Mouse (Mus musculus): ENCODE measurements at regions not wholly inside any gene's neighbourhood (a gene's known extent, or its start where the extent isn't known, plus 50 kb on each side); places are given as distances from the start of the nearest gene placed in this dataset.

DNA sequence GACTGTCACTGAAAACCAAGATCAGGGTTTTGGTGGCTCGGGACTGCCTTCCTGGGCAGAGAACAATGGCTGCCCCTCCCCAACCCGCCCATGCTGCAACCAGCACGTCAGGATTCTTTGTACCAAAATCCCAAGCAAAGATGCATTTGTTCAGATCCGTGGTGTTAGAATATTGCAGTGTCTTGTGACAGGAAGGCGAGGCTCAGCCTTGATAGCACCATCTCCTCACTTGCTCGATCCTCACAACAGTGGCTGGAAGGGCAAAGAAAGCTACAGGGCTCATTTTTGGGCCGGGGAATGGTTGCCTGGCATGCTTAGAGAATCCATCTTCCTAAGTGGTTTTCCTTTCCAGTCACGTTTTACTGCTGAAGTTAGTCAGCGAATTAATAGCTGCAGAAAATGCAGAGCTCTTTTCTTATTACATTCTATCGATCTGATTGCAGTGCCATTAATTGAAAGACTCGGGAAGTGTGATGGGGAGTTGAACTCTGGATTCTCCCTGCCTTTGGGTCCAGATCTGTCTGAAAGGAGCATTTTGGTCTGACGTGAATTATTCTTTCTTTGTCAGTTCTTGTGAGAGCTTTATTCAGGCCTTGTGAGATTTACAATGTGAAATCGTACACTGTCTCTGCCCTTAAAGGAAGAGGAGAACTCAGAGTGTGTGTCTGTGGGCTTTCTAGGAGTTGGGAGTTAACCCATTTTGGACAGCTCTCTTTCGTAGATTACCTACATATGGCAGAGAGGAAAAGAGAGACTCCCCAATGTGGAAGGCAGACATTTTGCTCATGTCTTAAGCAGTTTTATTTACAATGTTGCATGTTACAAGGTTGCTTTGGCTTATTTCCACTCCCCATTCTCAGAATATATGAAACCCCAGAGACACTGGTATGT, 213.3 kb upstream of the Ubash3b start:
- Histone ChIP-seq H3K27ac (ENCODE audit: insufficient read depth, low read depth, low read length) (peak overlapping the region; percentile 46), H3K4me1 (ENCODE audit: control insufficient read depth, insufficient read depth, low read length) (peaks cover 18% of the 10 kb centered on the region), H3K4me3 (ENCODE audit: insufficient read depth, low read depth, low read length) (no peak overlapping the region)
- 46% methylated on average over 14 of the region's 14 CpGs for WGBS
- TF ChIP-seq POLR2A (IDR thresholded peaks at IDR 0.05; ENCODE audit: insufficient read depth, low read depth, low read length), result no peak
- no peak for TF ChIP-seq CTCF (IDR thresholded peaks at IDR 0.05; ENCODE audit: insufficient read depth, low read depth, low read length)

DNA sequence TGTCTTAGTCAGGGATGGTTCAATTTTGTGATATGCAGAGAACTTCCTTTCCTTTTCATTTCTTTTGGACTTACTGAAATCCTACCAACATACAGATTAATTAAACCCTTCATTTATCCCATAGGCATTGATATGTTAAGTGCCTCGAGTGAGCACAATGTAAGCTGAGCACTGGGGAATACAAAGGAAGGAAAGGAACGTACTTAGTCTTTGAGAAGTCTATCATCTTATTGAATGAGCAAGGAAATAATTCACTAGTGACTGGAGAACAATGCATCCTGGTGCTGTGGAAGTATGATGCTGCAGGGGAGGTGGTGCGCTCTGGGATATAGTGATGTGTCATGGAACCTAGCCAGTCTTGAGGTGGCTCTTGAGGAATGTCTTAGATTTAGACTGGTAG, 204.9 kb upstream of the Ubash3b start:
- no peaks in the 10 kb centered on the region for H3K4me1 ChIP-seq (ENCODE audit: control insufficient read depth, insufficient read depth, low read length)
- no peak overlapping the region for H3K27ac ChIP-seq (ENCODE audit: insufficient read depth, low read depth, low read length)
- 77% methylated on average over 3 of the region's 3 CpGs for WGBS
- no peak overlapping the region for H3K4me3 ChIP-seq (ENCODE audit: insufficient read depth, low read depth, low read length)
- no peak for TF ChIP-seq CTCF (IDR thresholded peaks at IDR 0.05; ENCODE audit: insufficient read depth, low read depth, low read length)
- TF ChIP-seq POLR2A (IDR thresholded peaks at IDR 0.05; ENCODE audit: insufficient read depth, low read depth, low read length), result no peak

DNA sequence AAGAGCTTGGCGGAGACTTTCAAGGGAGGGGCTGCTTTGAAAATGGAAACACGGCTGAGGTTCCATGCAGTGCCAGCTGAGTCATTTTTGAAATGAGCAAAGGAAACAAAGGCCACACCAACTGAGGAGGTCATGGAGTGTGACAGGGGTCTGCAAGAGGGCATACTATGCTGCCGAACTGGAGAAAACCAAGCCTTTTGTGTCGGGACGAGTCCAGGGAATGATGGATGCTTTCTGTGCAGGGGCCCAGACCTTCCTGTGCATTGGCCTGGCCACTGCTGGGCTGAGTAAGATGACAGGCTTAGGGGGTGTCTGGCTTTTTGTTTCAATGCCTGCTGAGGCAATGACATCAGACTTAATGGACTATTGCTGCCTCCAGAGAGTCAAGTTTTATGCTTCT, 203.8 kb upstream of the Ubash3b start:
- Histone ChIP-seq H3K27ac (ENCODE audit: insufficient read depth, low read depth, low read length) (no peak overlapping the region), H3K4me3 (ENCODE audit: insufficient read depth, low read depth, low read length) (no peak overlapping the region)
- 57% methylated on average over 5 of the region's 5 CpGs for WGBS

DNA sequence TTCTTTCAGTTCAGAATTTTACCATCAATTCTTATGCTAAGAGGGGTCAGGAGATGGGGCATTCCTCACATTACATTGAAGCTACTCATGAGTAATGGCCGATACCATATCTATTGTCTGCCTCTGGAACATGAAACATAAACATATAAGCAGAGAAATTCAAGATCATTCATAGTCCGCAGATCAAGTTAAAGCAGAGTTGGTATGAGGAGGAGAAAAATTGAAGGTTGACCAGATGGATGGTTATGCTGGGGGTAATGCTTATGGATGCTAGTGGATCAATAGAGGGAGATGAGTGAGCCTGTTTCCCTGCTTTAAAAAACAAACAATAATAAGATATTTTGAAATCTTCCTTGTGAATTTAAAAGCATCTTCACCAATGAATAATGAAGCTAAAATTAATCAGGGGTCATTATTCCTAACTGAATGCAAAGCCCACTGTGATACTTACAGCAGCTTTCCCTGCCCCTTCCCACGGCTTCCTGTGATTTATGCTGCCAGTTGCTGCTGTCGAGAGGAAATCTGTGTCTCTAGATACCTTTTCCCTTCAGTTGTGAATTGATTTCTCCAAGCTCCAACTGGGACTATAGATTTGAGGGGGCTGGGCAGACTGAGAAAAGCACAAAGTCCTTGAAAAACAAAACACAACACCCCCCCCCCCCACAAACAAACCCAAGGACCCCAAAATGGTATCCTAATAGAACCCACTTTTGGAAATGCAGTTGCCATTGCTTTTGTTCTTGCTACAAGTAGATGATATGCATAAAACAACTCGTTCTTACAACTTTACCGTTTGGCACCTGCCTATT, 203.1 kb upstream of the Ubash3b start:
- no peak overlapping the region for H3K27ac ChIP-seq (ENCODE audit: insufficient read depth, low read depth, low read length)
- WGBS, result 72% methylated on average over 6 of the region's 6 CpGs
- no peak overlapping the region for H3K4me3 ChIP-seq (ENCODE audit: insufficient read depth, low read depth, low read length)
- H3K4me1 ChIP-seq (ENCODE audit: control insufficient read depth, insufficient read depth, low read length), result no peaks in the 10 kb centered on the region
- TF ChIP-seq CTCF (IDR thresholded peaks at IDR 0.05; ENCODE audit: insufficient read depth, low read depth, low read length) (no peak), POLR2A (IDR thresholded peaks at IDR 0.05; ENCODE audit: insufficient read depth, low read depth, low read length) (no peak)

More for the DNA sequence above, 203.8 kb upstream of the Ubash3b start:
- no peak for TF ChIP-seq POLR2A (IDR thresholded peaks at IDR 0.05; ENCODE audit: insufficient read depth, low read depth, low read length)
- TF ChIP-seq CTCF (IDR thresholded peaks at IDR 0.05; ENCODE audit: insufficient read depth, low read depth, low read length), result no peak
- no peaks in the 10 kb centered on the region for H3K4me1 ChIP-seq (ENCODE audit: control insufficient read depth, insufficient read depth, low read length)

DNA sequence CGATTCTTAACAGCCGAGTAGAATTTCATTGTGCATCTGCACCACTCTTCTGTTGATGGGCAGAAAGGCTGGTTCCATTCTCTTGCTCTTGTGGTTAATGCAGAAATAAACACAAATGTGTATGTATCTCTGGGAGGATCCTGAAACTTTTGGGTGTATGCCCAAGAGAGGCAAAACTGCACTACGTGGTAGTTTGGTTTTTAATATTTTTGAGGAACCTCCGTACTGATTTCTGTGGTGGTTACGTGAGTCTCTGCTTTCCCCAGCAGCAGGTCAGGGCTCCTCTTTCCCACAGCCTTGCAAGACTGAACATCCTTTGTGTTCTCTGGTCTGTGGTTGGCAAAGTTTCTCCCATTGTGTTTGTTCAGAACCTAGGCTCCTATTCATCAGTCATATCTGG, 198.9 kb upstream of the Ubash3b start:
- TF ChIP-seq POLR2A (IDR thresholded peaks at IDR 0.05; ENCODE audit: insufficient read depth, low read depth, low read length) (no peak), CTCF (IDR thresholded peaks at IDR 0.05; ENCODE audit: insufficient read depth, low read depth, low read length) (no peak)
- H3K27ac ChIP-seq (ENCODE audit: insufficient read depth, low read depth, low read length), result peak overlapping the region; percentile 40; the same call in 1 of the 2 replicates
- 62% methylated on average over 5 of the region's 5 CpGs for WGBS

DNA sequence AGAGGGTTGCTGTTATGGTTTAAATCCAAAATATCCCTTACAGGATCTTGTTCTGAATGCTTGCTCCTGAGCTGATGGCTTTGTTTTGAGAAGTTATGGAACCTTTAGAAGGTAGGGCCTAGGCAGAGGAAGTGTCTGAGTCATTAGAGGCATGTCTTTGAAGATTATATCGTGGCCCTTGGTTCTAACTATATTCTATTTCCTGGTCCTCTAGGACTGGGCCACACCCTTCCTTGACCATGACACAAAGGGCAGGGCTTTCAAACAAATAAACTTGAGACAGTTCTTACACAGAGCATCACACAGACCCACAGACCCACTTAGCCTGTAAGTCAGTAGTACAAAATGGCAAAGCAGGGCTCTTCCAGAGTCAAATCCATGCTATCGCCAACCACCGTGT, 197.8 kb upstream of the Ubash3b start:
- WGBS, result 96% methylated on average over 3 of the region's 3 CpGs

More for the DNA sequence above, 198.9 kb upstream of the Ubash3b start:
- H3K4me1 ChIP-seq (ENCODE audit: control insufficient read depth, insufficient read depth, low read length), result no peaks in the 10 kb centered on the region
- no peak overlapping the region for H3K4me3 ChIP-seq (ENCODE audit: insufficient read depth, low read depth, low read length)

DNA sequence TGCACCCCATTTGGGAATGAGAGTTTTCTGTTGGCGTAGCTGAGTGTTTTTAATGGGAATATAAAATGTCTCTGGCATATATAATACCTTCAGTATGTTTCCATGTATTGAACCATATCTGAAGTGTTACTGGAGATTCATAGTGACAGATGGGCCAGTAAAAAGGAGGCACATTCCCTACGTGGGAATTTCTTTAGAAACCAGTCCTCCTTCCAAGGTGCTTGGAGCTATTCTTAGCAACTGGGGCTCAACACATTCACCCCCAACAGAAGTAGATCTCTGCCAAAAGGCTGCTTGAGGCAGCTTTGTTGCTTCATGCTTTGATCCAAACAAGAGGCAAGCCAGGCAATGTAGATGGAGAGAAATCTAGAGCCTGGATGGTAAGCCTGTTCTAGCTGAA, 183.8 kb upstream of the Ubash3b start:
- Histone ChIP-seq H3K4me1 (ENCODE audit: control insufficient read depth, insufficient read depth, low read length) (no peaks in the 10 kb centered on the region), H3K27ac (ENCODE audit: insufficient read depth, low read depth, low read length) (no peak overlapping the region), H3K4me3 (ENCODE audit: insufficient read depth, low read depth, low read length) (no peak overlapping the region)
- TF ChIP-seq POLR2A (IDR thresholded peaks at IDR 0.05; ENCODE audit: insufficient read depth, low read depth, low read length) (no peak), CTCF (IDR thresholded peaks at IDR 0.05; ENCODE audit: insufficient read depth, low read depth, low read length) (no peak)
- WGBS, result 74% methylated on average over 2 of the region's 2 CpGs

More for the DNA sequence above, 197.8 kb upstream of the Ubash3b start:
- no peak for TF ChIP-seq POLR2A (IDR thresholded peaks at IDR 0.05; ENCODE audit: insufficient read depth, low read depth, low read length)
- TF ChIP-seq CTCF (IDR thresholded peaks at IDR 0.05; ENCODE audit: insufficient read depth, low read depth, low read length), result no peak
- Histone ChIP-seq H3K4me1 (ENCODE audit: control insufficient read depth, insufficient read depth, low read length) (no peaks in the 10 kb centered on the region), H3K27ac (ENCODE audit: insufficient read depth, low read depth, low read length) (no peak overlapping the region), H3K4me3 (ENCODE audit: insufficient read depth, low read depth, low read length) (no peak overlapping the region)

DNA sequence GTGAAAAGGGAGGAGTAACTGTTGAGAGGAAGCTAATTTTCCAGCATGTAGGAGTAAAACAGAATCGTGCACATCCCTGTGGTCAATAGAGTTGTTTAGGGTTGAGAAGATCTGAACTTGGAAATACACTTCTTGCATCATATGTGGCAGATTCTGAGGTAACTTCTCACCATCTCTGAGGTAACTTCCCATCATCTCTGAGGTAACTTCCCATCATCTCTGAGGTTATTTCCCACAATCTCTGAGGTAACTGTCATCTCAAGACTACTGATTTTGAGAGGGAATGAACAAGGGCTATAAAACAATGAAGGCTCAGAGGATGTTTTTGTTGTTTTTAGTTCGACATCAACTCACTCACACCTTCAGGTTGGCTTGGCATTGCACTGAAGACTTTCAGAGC, 175.9 kb upstream of the Ubash3b start:
- no peak overlapping the region for H3K27ac ChIP-seq (ENCODE audit: insufficient read depth, low read depth, low read length)
- TF ChIP-seq CTCF (IDR thresholded peaks at IDR 0.05; ENCODE audit: insufficient read depth, low read depth, low read length) (no peak), POLR2A (IDR thresholded peaks at IDR 0.05; ENCODE audit: insufficient read depth, low read depth, low read length) (no peak)
- H3K4me3 ChIP-seq (ENCODE audit: insufficient read depth, low read depth, low read length), result no peak overlapping the region
- WGBS, result 88% methylated on average over 2 of the region's 2 CpGs
- no peaks in the 10 kb centered on the region for H3K4me1 ChIP-seq (ENCODE audit: control insufficient read depth, insufficient read depth, low read length)

DNA sequence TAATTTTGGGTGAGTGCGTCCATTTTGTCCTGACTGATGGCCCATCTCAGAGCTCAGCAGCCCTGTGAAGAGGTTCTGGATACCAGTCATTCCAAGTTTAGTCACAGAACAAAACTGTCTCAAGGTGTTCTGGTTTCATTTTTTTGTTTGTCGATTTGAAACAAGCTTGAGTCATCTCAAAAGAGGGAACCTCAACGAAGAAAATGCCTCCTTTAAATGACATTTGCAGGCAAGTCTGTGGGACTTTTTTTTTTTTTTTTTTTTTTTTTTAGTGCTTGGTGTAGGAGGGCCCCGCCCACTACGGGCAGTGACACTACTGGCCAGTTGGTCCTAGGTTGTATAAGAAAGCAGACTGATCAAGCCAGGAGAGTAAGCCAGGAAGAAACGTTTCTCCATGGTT, 175.3 kb upstream of the Ubash3b start:
- no peaks in the 10 kb centered on the region for H3K4me1 ChIP-seq (ENCODE audit: control insufficient read depth, insufficient read depth, low read length)
- H3K27ac ChIP-seq (ENCODE audit: insufficient read depth, low read depth, low read length), result no peak overlapping the region
- H3K4me3 ChIP-seq (ENCODE audit: insufficient read depth, low read depth, low read length), result no peak overlapping the region
- TF ChIP-seq CTCF (IDR thresholded peaks at IDR 0.05; ENCODE audit: insufficient read depth, low read depth, low read length) (no peak), POLR2A (IDR thresholded peaks at IDR 0.05; ENCODE audit: insufficient read depth, low read depth, low read length) (no peak)
- 90% methylated on average over 6 of the region's 6 CpGs for WGBS
